Mouse (Mus musculus): ENCODE results near the gene Mea1. TPM values are rescaled to one million over a fixed set of nuclear protein-coding genes. Genes with fewer than 3 reads are reported as not detected.

Mea1 gene
- total RNA-seq, 2 experiments from 2014 or later, result 75.2 to 85.7 TPM

- ATAC-seq (replicated peaks; ENCODE audit: low FRiP score, low TSS enrichment, poor library complexity, severe bottlenecking), result no peak
Observed at GRCm38 (mm10) chr17:46702100-46702499, 23.5 kb downstream of the Mea1 start.

GRCm38 (mm10) chr17:46702506-46702905 lies 23.9 kb downstream of the Mea1 start:
- ATAC-seq (replicated peaks; ENCODE audit: low FRiP score, low TSS enrichment, poor library complexity, severe bottlenecking), result no peak

- ATAC-seq (replicated peaks; ENCODE audit: low FRiP score, low TSS enrichment, poor library complexity, severe bottlenecking), result no peak
Observed at GRCm38 (mm10) chr17:46703971-46704886, 25.6 kb downstream of the Mea1 start.

DNA sequence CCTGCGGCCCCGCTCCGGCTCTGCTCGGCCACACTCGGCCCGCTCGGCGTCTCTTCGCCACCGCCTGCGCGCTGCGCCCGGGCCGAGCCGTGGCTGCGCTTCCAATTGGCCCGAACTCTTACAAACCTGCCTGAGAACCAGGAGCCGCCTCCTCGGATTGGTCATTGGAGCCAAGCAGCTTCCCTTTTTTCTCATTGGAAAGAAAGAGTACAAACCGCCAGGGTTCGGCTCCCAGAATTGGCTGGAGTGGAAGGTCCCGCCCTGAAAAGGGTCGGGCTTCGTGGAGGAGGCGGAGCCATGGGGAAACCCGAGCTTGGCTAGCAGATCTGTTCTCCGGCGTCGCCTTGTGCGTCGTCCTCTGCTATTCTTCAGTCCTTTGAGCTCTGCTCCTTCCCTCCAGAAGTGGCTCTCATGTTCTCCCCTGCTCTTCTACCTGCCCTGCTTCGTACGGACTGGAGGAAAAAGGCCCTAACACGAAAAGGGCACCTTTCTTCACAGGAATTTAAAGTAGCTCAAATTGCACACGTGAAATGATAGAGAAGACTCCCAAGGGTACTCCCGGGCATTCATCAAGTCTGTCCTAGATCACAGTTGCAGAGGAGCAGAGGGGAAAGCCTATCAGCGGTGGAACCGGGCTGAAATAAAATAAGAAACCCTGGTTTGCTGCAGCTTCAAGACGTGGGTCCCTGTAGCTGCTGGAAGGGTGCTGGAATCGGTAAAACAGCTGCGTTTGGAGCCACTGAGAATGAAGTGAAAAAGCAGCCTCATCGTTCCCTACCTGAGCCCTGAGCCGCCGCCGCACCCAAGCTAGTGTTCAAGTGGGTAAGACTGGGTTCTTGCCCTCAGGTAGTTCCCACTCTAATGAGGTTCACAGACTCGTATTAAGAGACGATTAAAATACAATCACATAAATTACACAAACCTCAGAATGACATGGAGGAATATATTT lies 26.6 kb downstream of the Mea1 start, which contains the start of gene Ppp2r5d:
Ppp2r5d (minus strand) TSS at position 225 of the 949 bp plus-strand sequence.
- ATAC-seq (replicated peaks; ENCODE audit: low FRiP score, low TSS enrichment, poor library complexity, severe bottlenecking), result peak; percentile 97

GRCm38 (mm10) chr17:46706375-46707089 lies 27.9 kb downstream of the Mea1 start:
- ATAC-seq (replicated peaks; ENCODE audit: low FRiP score, low TSS enrichment, poor library complexity, severe bottlenecking), result no peak

- ATAC-seq (replicated peaks; ENCODE audit: low FRiP score, low TSS enrichment, poor library complexity, severe bottlenecking), result peak; percentile 92
Observed at GRCm38 (mm10) chr17:46710959-46711597, 32.5 kb downstream of the Mea1 start, which contains the start of gene Pex6. Gene Pex6 (plus strand): TSS chr17:46711463.

- peak; percentile 33; the same call in 1 of the 2 replicates for ATAC-seq (replicated peaks; ENCODE audit: low FRiP score, low TSS enrichment, poor library complexity, severe bottlenecking)
Observed at GRCm38 (mm10) chr17:46711612-46712271, 33.1 kb downstream of the Mea1 start.

DNA sequence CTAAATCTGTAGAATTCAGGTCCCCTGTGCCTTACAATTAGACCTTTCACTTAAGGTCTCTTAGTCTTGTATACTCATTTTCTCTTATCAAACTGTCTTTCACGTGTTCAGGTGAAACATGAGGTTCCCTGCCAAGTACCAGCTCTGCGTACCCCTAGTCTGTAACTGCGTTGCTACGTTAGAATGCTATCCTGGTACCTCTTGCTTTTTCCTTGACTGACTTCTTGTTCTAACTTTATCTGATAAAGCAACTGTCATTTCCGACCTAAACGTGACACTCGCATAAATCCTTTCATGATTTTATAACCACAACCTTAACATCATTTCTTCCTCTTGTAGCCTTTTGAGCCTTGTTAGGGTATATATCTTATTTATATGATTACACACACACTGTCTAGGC lies 33.8 kb downstream of the Mea1 start:
- ATAC-seq (replicated peaks; ENCODE audit: low FRiP score, low TSS enrichment, poor library complexity, severe bottlenecking), result no peak

DNA sequence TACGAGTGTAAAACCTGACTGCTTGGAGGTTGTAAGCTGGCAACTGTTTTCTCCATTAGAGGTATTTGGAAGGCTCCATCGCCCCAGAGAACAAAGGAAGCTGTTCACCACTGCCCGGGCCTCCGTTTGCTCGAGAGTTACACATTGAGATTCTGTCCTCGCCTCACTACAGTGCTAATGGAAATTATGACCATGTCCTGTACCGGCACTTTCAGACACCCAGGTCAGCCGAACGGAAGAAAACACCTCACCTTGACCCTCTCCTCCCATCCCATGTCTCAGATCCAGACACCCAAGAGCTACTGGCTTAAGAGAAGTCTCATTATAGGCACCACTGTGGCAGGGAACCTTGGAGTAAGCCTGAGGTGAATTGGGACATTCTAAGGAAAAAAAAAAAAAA lies 35.3 kb downstream of the Mea1 start:
- no peak for ATAC-seq (replicated peaks; ENCODE audit: low FRiP score, low TSS enrichment, poor library complexity, severe bottlenecking)

- ATAC-seq (replicated peaks; ENCODE audit: low FRiP score, low TSS enrichment, poor library complexity, severe bottlenecking), result no peak
Observed at GRCm38 (mm10) chr17:46714756-46715481, 36.3 kb downstream of the Mea1 start.

DNA sequence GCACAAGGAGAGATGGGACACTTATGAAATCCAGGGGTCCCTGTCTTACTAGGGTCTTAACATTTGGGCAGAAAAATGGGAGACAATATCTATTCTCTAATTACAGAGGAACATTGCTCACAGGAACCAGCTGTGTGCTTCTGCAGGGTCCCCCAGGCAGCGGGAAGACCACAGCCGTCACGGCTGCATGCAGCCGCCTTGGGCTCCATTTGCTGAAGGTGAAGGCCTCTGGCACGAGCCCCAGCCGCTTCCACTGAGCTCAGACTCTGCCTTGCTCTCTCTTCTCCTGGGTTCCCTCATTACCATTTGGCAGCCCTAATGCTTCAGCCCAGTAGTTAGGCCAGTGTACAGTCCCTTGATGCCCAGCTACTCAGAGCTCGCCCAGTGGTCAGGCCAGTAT lies 42.5 kb downstream of the Mea1 start:
- no peak for ATAC-seq (replicated peaks; ENCODE audit: low FRiP score, low TSS enrichment, poor library complexity, severe bottlenecking)

DNA sequence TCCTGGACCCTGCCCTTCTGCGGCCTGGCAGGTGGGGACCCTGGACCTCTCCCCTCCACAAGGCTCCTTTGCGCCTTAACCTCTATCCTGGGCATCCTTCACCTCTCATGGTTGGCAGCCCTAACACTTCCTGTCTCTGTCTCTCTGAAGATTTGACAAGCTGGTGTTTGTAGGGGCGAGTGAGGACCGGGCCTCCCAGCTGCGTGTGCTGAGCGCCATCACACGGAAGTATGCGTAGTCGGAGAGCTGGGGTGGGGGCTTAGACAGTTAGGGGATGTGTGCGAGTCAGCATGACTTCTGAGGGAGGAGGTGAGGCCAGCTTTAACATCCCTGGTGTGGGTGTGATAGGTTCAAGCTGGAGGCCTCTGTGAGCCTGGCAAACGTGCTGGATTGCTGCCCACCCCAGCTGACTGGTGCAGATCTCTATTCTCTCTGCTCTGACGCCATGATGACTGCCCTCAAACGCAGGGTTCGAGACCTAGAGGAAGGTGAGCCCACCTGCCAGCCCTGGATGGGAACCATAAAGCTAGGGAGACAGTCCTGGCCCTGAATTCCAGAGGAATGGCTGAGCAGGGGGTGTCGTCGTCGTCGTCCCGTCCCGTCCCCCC lies 46.0 kb downstream of the Mea1 start:
- no peak for ATAC-seq (replicated peaks; ENCODE audit: low FRiP score, low TSS enrichment, poor library complexity, severe bottlenecking)

DNA sequence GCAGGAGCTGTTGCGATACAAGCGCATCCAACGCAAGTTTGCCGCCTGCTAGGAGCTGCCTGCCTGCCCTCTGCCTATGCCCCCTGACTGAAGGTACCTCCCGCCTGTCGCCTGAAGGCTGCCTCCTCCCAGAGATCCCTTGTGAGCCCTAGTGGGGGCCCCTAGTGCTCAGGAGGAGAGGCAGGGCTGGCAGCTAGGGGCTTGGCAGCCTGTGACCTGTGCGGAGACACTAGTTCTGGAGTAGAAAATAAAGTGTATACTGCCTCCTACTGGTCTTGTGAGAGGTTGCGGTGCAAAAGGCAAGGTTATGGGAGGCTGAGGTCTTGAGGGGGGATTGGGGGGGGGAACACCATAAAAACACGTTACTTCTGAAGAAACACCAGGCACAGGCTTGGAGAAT lies 46.7 kb downstream of the Mea1 start:
- ATAC-seq (replicated peaks; ENCODE audit: low FRiP score, low TSS enrichment, poor library complexity, severe bottlenecking), result peak; percentile 36

GRCm38 (mm10) chr17:46725731-46726645 lies 47.4 kb downstream of the Mea1 start:
- ATAC-seq (replicated peaks; ENCODE audit: low FRiP score, low TSS enrichment, poor library complexity, severe bottlenecking), result no peak

DNA sequence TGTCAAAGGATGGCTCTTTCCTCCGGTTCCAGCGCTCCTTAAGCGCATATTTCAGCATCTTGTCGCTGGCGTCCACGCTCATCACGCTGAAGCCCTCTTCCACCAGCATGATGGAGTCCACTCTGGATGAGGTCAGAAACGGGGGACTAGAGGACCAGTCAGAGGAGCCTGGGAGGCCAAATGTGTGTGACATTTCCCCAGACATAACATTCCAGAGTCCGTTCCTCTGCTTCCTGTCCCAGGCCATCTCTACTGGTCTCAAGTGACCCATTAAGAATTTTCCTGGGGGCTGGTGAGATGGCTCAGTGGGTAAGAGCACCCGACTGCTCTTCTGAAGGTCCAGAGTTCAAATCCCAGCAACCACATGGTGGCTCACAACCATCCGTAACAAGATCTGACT lies 48.7 kb downstream of the Mea1 start:
- no peak for ATAC-seq (replicated peaks; ENCODE audit: low FRiP score, low TSS enrichment, poor library complexity, severe bottlenecking)

- no peak for ATAC-seq (replicated peaks; ENCODE audit: low FRiP score, low TSS enrichment, poor library complexity, severe bottlenecking)
Observed at GRCm38 (mm10) chr17:46728021-46728420, 49.4 kb downstream of the Mea1 start.
